Mouse (Mus musculus): ENCODE measurements around the gene Gle1. TPM values are rescaled to one million over a fixed set of nuclear protein-coding genes. Genes with fewer than 3 reads are reported as not detected.
A peak's percentile ranks its signal among the peaks of the same experiment; 100 is the strongest.

The Gle1 gene
- polyA plus RNA-seq, 1 experiment from 2014 or later = 68.0 TPM

GRCm38 (mm10) chr2:29966826-29967225, 31.6 kb downstream of the Gle1 start:
- no peaks in the 10 kb centered on the region for H3K9me3 ChIP-seq (ENCODE audit: control insufficient read depth, low read length)
- H3K4me2 ChIP-seq (ENCODE audit: low read depth, low read length, severe bottlenecking) = peak overlapping the region; percentile 70
- WGBS = 64% methylated on average over 2 of the region's 2 CpGs
- peaks cover 5% of the 10 kb centered on the region; the same call in 1 of the 2 replicates for H3K4me1 ChIP-seq (replicated peaks; ENCODE audit: control insufficient read depth, insufficient read depth, low read length)
- no peaks in the 10 kb centered on the region for H3K27me3 ChIP-seq (ENCODE audit: control insufficient read depth, insufficient read depth, low read length)
- peak overlapping the region; percentile 93 for H3K4me3 ChIP-seq (ENCODE audit: low read depth, low read length)
- peak overlapping the region; percentile 98; the same call in 1 of the 2 replicates for H3K9ac ChIP-seq (ENCODE audit: low read length)
- no peak for DNase-seq (ENCODE audit: low spot score)
- H3K27ac ChIP-seq (ENCODE audit: low read depth, low read length) = no peak overlapping the region
- no peak for ATAC-seq (replicated peaks; ENCODE audit: low FRiP score)
- H3K36me3 ChIP-seq (ENCODE audit: control insufficient read depth, insufficient read depth, low read length) = no peaks in the 10 kb centered on the region

GRCm38 (mm10) chr2:29967768-29968167, 32.5 kb downstream of the Gle1 start:
- 0 out of 2 replicates have a peak overlapping the region, but pooled peaks have one; percentile 6 for H3K4me2 ChIP-seq (ENCODE audit: low read depth, low read length, severe bottlenecking)
- H3K27me3 ChIP-seq (ENCODE audit: control insufficient read depth, insufficient read depth, low read length) = no peaks in the 10 kb centered on the region
- H3K9ac ChIP-seq (ENCODE audit: low read length) = no peak overlapping the region
- no peak for ATAC-seq (replicated peaks; ENCODE audit: low FRiP score)
- H3K36me3 ChIP-seq (ENCODE audit: control insufficient read depth, insufficient read depth, low read length) = no peaks in the 10 kb centered on the region
- H3K4me1 ChIP-seq (replicated peaks; ENCODE audit: control insufficient read depth, insufficient read depth, low read length) = peaks cover 5% of the 10 kb centered on the region; the same call in 1 of the 2 replicates
- DNase-seq (ENCODE audit: low spot score) = no peak
- 65% methylated on average over 5 of the region's 5 CpGs for WGBS
- no peaks in the 10 kb centered on the region for H3K9me3 ChIP-seq (ENCODE audit: control insufficient read depth, low read length)
- H3K27ac ChIP-seq (ENCODE audit: low read depth, low read length) = no peak overlapping the region
- H3K4me3 ChIP-seq (ENCODE audit: low read depth, low read length) = no peak overlapping the region; the same call in 1 of the 2 replicates

GRCm38 (mm10) chr2:29968638-29969037, 33.4 kb downstream of the Gle1 start:
- no peak overlapping the region for H3K9ac ChIP-seq (ENCODE audit: low read length)
- H3K27ac ChIP-seq (ENCODE audit: low read depth, low read length) = no peak overlapping the region
- no peak overlapping the region for H3K4me2 ChIP-seq (ENCODE audit: low read depth, low read length, severe bottlenecking)
- 81% methylated on average over 5 of the region's 5 CpGs for WGBS
- no peaks in the 10 kb centered on the region for H3K36me3 ChIP-seq (ENCODE audit: control insufficient read depth, insufficient read depth, low read length)
- H3K4me3 ChIP-seq (ENCODE audit: low read depth, low read length) = no peak overlapping the region
- peaks cover 5% of the 10 kb centered on the region; the same call in 1 of the 2 replicates for H3K4me1 ChIP-seq (replicated peaks; ENCODE audit: control insufficient read depth, insufficient read depth, low read length)
- ATAC-seq (replicated peaks; ENCODE audit: low FRiP score) (no peak), DNase-seq (ENCODE audit: low spot score) (no peak)
- H3K27me3 ChIP-seq (ENCODE audit: control insufficient read depth, insufficient read depth, low read length) = no peaks in the 10 kb centered on the region
- no peaks in the 10 kb centered on the region for H3K9me3 ChIP-seq (ENCODE audit: control insufficient read depth, low read length)

- no peaks in the 10 kb centered on the region for H3K27me3 ChIP-seq (ENCODE audit: control insufficient read depth, insufficient read depth, low read length)
- no peak overlapping the region for H3K27ac ChIP-seq (ENCODE audit: low read depth, low read length)
- H3K4me1 ChIP-seq (replicated peaks; ENCODE audit: control insufficient read depth, insufficient read depth, low read length) = peaks cover 5% of the 10 kb centered on the region; the same call in 1 of the 2 replicates
- no peak overlapping the region for H3K4me2 ChIP-seq (ENCODE audit: low read depth, low read length, severe bottlenecking)
- 86% methylated on average over 9 of the region's 9 CpGs for WGBS
- no peak overlapping the region for H3K4me3 ChIP-seq (ENCODE audit: low read depth, low read length)
- ATAC-seq (replicated peaks; ENCODE audit: low FRiP score) (no peak), DNase-seq (ENCODE audit: low spot score) (no peak)
- no peak overlapping the region for H3K9ac ChIP-seq (ENCODE audit: low read length)
- H3K36me3 ChIP-seq (ENCODE audit: control insufficient read depth, insufficient read depth, low read length) = no peaks in the 10 kb centered on the region
- H3K9me3 ChIP-seq (ENCODE audit: control insufficient read depth, low read length) = no peaks in the 10 kb centered on the region
Observed at GRCm38 (mm10) chr2:29971838-29972635, 36.8 kb downstream of the Gle1 start.

GRCm38 (mm10) chr2:29973525-29973924, 38.3 kb downstream of the Gle1 start:
- H3K36me3 ChIP-seq (ENCODE audit: control insufficient read depth, insufficient read depth, low read length) = no peaks in the 10 kb centered on the region
- no peak overlapping the region for H3K27ac ChIP-seq (ENCODE audit: low read depth, low read length)
- DNase-seq (ENCODE audit: low spot score) = no peak
- H3K4me3 ChIP-seq (ENCODE audit: low read depth, low read length) = no peak overlapping the region
- H3K9ac ChIP-seq (ENCODE audit: low read length) = no peak overlapping the region
- no peak overlapping the region for H3K4me2 ChIP-seq (ENCODE audit: low read depth, low read length, severe bottlenecking)
- no peaks in the 10 kb centered on the region for H3K9me3 ChIP-seq (ENCODE audit: control insufficient read depth, low read length)
- H3K4me1 ChIP-seq (replicated peaks; ENCODE audit: control insufficient read depth, insufficient read depth, low read length) = no peaks in the 10 kb centered on the region; the same call in 1 of the 2 replicates
- ATAC-seq (replicated peaks; ENCODE audit: low FRiP score) = no peak
- 31% methylated on average over 2 of the region's 2 CpGs for WGBS
- H3K27me3 ChIP-seq (ENCODE audit: control insufficient read depth, insufficient read depth, low read length) = no peaks in the 10 kb centered on the region

- H3K4me3 ChIP-seq (ENCODE audit: low read depth, low read length) = no peak overlapping the region
- ATAC-seq (replicated peaks; ENCODE audit: low FRiP score) = no peak
- no peaks in the 10 kb centered on the region for H3K27me3 ChIP-seq (ENCODE audit: control insufficient read depth, insufficient read depth, low read length)
- H3K9ac ChIP-seq (ENCODE audit: low read length) = no peak overlapping the region
- DNase-seq (ENCODE audit: low spot score) = no peak
- no peak overlapping the region for H3K27ac ChIP-seq (ENCODE audit: low read depth, low read length)
- H3K4me2 ChIP-seq (ENCODE audit: low read depth, low read length, severe bottlenecking) = no peak overlapping the region
- H3K36me3 ChIP-seq (ENCODE audit: control insufficient read depth, insufficient read depth, low read length) = no peaks in the 10 kb centered on the region; the same call in 1 of the 2 replicates
- no peaks in the 10 kb centered on the region for H3K4me1 ChIP-seq (replicated peaks; ENCODE audit: control insufficient read depth, insufficient read depth, low read length)
- H3K9me3 ChIP-seq (ENCODE audit: control insufficient read depth, low read length) = no peaks in the 10 kb centered on the region
Observed at GRCm38 (mm10) chr2:29977307-29977706, 42.1 kb downstream of the Gle1 start.

- no peak for ATAC-seq (replicated peaks; ENCODE audit: low FRiP score)
- Histone ChIP-seq H3K4me1 (replicated peaks; ENCODE audit: control insufficient read depth, insufficient read depth, low read length) (no peaks in the 10 kb centered on the region), H3K36me3 (ENCODE audit: control insufficient read depth, insufficient read depth, low read length) (peaks cover 6% of the 10 kb centered on the region; the same call in 1 of the 2 replicates), H3K9me3 (ENCODE audit: control insufficient read depth, low read length) (no peaks in the 10 kb centered on the region), H3K4me3 (ENCODE audit: low read depth, low read length) (no peak overlapping the region), H3K4me2 (ENCODE audit: low read depth, low read length, severe bottlenecking) (no peak overlapping the region), H3K27ac (ENCODE audit: low read depth, low read length) (no peak overlapping the region), H3K27me3 (ENCODE audit: control insufficient read depth, insufficient read depth, low read length) (no peaks in the 10 kb centered on the region), H3K9ac (ENCODE audit: low read length) (no peak overlapping the region)
- WGBS = 85% methylated on average over 1 of the region's 1 CpGs
- no peak for DNase-seq (ENCODE audit: low spot score)
Observed at GRCm38 (mm10) chr2:29980661-29981060, 45.4 kb downstream of the Gle1 start.

GRCm38 (mm10) chr2:29991962-29992361, 56.7 kb downstream of the Gle1 start:
- H3K36me3 ChIP-seq (ENCODE audit: control insufficient read depth, insufficient read depth, low read length) = peaks cover 41% of the 10 kb centered on the region

GRCm38 (mm10) chr2:30009101-30009500, 73.9 kb downstream of the Gle1 start:
- Histone ChIP-seq H3K36me3 (ENCODE audit: control insufficient read depth, insufficient read depth, low read length) (peaks cover 42% of the 10 kb centered on the region), H3K9ac (ENCODE audit: low read length) (no peak overlapping the region), H3K27ac (ENCODE audit: low read depth, low read length) (no peak overlapping the region), H3K4me2 (ENCODE audit: low read depth, low read length, severe bottlenecking) (no peak overlapping the region), H3K4me1 (replicated peaks; ENCODE audit: control insufficient read depth, insufficient read depth, low read length) (no peaks in the 10 kb centered on the region), H3K9me3 (ENCODE audit: control insufficient read depth, low read length) (no peaks in the 10 kb centered on the region), H3K27me3 (ENCODE audit: control insufficient read depth, insufficient read depth, low read length) (no peaks in the 10 kb centered on the region), H3K4me3 (ENCODE audit: low read depth, low read length) (no peak overlapping the region)
- WGBS = 85% methylated on average over 1 of the region's 1 CpGs
- no peak for ATAC-seq (replicated peaks; ENCODE audit: low FRiP score)
- no peak for DNase-seq (ENCODE audit: low spot score)

More at GRCm38 (mm10) chr2:29991962-29992361, 56.7 kb downstream of the Gle1 start:
- WGBS = 56% methylated on average over 2 of the region's 2 CpGs
- H3K4me1 ChIP-seq (replicated peaks; ENCODE audit: control insufficient read depth, insufficient read depth, low read length) = no peaks in the 10 kb centered on the region
- no peak overlapping the region for H3K4me3 ChIP-seq (ENCODE audit: low read depth, low read length)
- H3K27me3 ChIP-seq (ENCODE audit: control insufficient read depth, insufficient read depth, low read length) = no peaks in the 10 kb centered on the region
- no peak for ATAC-seq (replicated peaks; ENCODE audit: low FRiP score)
- H3K4me2 ChIP-seq (ENCODE audit: low read depth, low read length, severe bottlenecking) = no peak overlapping the region
- H3K9me3 ChIP-seq (ENCODE audit: control insufficient read depth, low read length) = no peaks in the 10 kb centered on the region
- no peak overlapping the region for H3K9ac ChIP-seq (ENCODE audit: low read length)
- DNase-seq (ENCODE audit: low spot score) = no peak
- H3K27ac ChIP-seq (ENCODE audit: low read depth, low read length) = no peak overlapping the region

Data from forebrain, embryonic 11.5 days (tissue).